1 mouse cellular context compared by ENCODE assay signal in genomic region chr2:172344669-172345068, GRCm38 (mm10).
TF ChIP-seq lines count a peak whose summit lies in the region.

No protein-coding gene starts in this region.

TF ChIP-seq in CH12.LX, 34 proteins besides CTCF, POLR2A, EP300 and RAD21 (continued from another document):
- no peak for TF ChIP-seq ZKSCAN1 (IDR thresholded peaks at IDR 0.05; ENCODE audit: borderline replicate concordance, low read depth, low read length)
- TF ChIP-seq JUN (IDR thresholded peaks at IDR 0.05; ENCODE audit: insufficient read depth, low read depth, low read length) = no peak
